Mouse (Mus musculus): ENCODE results near the gene Ppp1r36.

DNA sequence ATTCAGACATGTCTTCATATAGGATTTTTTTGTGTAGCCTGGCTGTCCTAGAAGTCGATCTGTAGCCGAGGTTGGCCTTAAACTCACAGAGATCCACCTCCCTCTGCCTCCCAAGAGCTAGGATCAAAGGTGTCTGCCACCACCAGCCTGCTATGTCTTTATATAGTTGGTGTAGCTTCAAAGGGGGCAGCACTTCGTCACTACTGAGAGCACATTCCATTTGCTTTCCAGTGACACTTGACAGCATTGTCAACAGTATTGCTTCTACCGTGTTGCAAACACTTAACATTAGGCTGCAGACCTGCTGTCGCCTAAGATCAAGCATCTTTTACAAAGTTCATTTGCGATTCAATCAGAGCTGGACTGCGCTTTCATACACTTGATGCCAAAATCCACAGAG lies 16.8 kb downstream of the Ppp1r36 start:
- TF ChIP-seq POLR2A (IDR thresholded peaks at IDR 0.05; ENCODE audit: borderline replicate concordance, extremely low read depth, low read depth, low read length) (no peak), CTCF (IDR thresholded peaks at IDR 0.05; ENCODE audit: insufficient read depth, low read length) (no peak)

Data from lung, adult 2 months (tissue).